Mouse (Mus musculus) limb, embryonic 14.5 days (tissue): ENCODE results near the gene Bco2. TPM values are rescaled to one million over a fixed set of nuclear protein-coding genes. Genes with fewer than 3 reads are reported as not detected.

Experiments used
- ATAC-seq: fragments of 200-750 bp; cut with Nextera tagmentation; 2 replicates; pipeline ENCODE4 v1.8.0; 2017; ENCODE audit warnings: low read depth, moderate number of reproducible peaks, moderate TSS enrichment; ENCODE audit not compliant: low FRiP score
- DNase-seq: peaks from one replicate; pipeline ENCODE4 v3.0.0-alpha.2; 2015; ENCODE audit warnings: low spot score
- H3K27ac ChIP-seq: fragments of 300-500 bp; sonication (generic); replicated peaks from 2 replicates; pipeline ENCODE4 v1.5.1; 2014; ENCODE audit warnings: low read depth, mild to moderate bottlenecking, low read length, moderate library complexity, mixed read lengths
- H3K27me3 ChIP-seq: fragments of 300-500 bp; sonication (generic); 2 replicates; pipeline ENCODE4 v1.6.1; 2014; ENCODE audit warnings: low read length, mixed read lengths; ENCODE audit not compliant: control insufficient read depth, insufficient read depth
- H3K36me3 ChIP-seq: fragments of 300-500 bp; sonication (generic); 2 replicates; pipeline ENCODE4 v1.6.1; 2014; ENCODE audit warnings: mild to moderate bottlenecking, low read length, moderate library complexity, mixed read lengths; ENCODE audit not compliant: control insufficient read depth, insufficient read depth
- H3K4me1 ChIP-seq: fragments of 300-500 bp; sonication (generic); 2 replicates; pipeline ENCODE4 v1.6.1; 2014; ENCODE audit warnings: antibody characterized with exemption, low read length, mixed read lengths; ENCODE audit not compliant: control insufficient read depth, insufficient read depth
- H3K4me2 ChIP-seq: fragments of 300-500 bp; sonication (generic); replicated peaks from 2 replicates; pipeline ENCODE4 v1.6.1; 2014; ENCODE audit warnings: low read depth, mild to moderate bottlenecking, low read length, moderate library complexity; ENCODE audit not compliant: severe bottlenecking
- H3K4me3 ChIP-seq: fragments of 300-500 bp; sonication (generic); replicated peaks from 2 replicates; pipeline ENCODE4 v1.5.1; 2014; ENCODE audit warnings: low read length
- H3K9ac ChIP-seq: fragments of 300-500 bp; sonication (generic); 2 replicates; pipeline ENCODE4 v1.6.1; 2014; ENCODE audit warnings: mild to moderate bottlenecking, low read depth, low read length, moderate library complexity; ENCODE audit not compliant: severe bottlenecking
- H3K9me3 ChIP-seq: fragments of 300-500 bp; sonication (generic); 2 replicates; pipeline ENCODE4 v1.6.1; 2016; ENCODE audit warnings: low read length; ENCODE audit not compliant: control insufficient read depth
- POLR2A ChIP-seq: fragments of 200-500 bp; IDR thresholded peaks from 2 replicates; pipeline ENCODE4 v1.8.0; 2012; ENCODE audit warnings: inconsistent platforms, mild to moderate bottlenecking, moderate library complexity, borderline replicate concordance; ENCODE audit not compliant: insufficient read depth, insufficient read length; ENCODE audit errors: extremely low read depth
- WGBS: fragments of 180-500 bp; shearing (Covaris S2); extraction: QIAGEN DNeasy Blood & Tissue Kit; methylation state at CpG from one replicate; pipeline ENCODE4 v1.1.7; 2014; 5-methylcytosine and 5-hydroxymethylcytosine counted together
- polyA plus RNA-seq, 2 experiments: library from polyadenylated mRNA; depleted of rRNA in 1 of 2; stranded (reverse) in 1 of 2; unstranded in 1 of 2; fragments of >200 nt; fragmentation: Nextera tagmentation in 1 of 2; extraction: Ambion mirVana in 1 of 2; gene quantifications; 2 replicates each; pipeline versions ENCODE4 v1.2.1 to v1.2.3; 2012 to 2014

Gene Bco2
- polyA plus RNA-seq, 2 experiments, result 0.14 to 0.26 TPM

GRCm38 (mm10) chr9:50554241-50555093 lies 514 bp downstream of the Bco2 start, which contains the start of gene Il18:
TSS of gene Il18 (plus strand) at chr9:50554827.
- Histone ChIP-seq H3K27ac (no peak within 1 kb of the TSS), H3K27me3 (no peaks in the 10 kb centered on the region), H3K36me3 (no peaks in the 10 kb centered on the region), H3K4me2 (peak within 1 kb of the TSS; percentile 25), H3K4me1 (no peaks in the 10 kb centered on the region), H3K9me3 (no peaks in the 10 kb centered on the region), H3K4me3 (no peak within 1 kb of the TSS), H3K9ac (peak within 1 kb of the TSS; percentile 37; the same call in 1 of the 2 replicates)
- TF ChIP-seq POLR2A, result no peak
- DNase-seq, result peak; percentile 42
- 32% methylated on average over 12 of the region's 12 CpGs for WGBS
- no peak for ATAC-seq

GRCm38 (mm10) chr9:50553547-50553946 lies 1.4 kb downstream of the Bco2 start:
- ATAC-seq, result no peak
- H3K36me3 ChIP-seq, result no peaks in the 10 kb centered on the region
- DNase-seq, result no peak
- no peaks in the 10 kb centered on the region for H3K27me3 ChIP-seq
- H3K4me3 ChIP-seq, result no peak overlapping the region
- no peak overlapping the region for H3K9ac ChIP-seq
- 75% methylated on average over 2 of the region's 2 CpGs for WGBS
- H3K27ac ChIP-seq, result no peak overlapping the region
- H3K4me1 ChIP-seq, result no peaks in the 10 kb centered on the region
- H3K4me2 ChIP-seq, result no peak overlapping the region
- TF ChIP-seq POLR2A, result no peak
- no peaks in the 10 kb centered on the region for H3K9me3 ChIP-seq

GRCm38 (mm10) chr9:50552206-50552605 lies 2.8 kb downstream of the Bco2 start:
- no peaks in the 10 kb centered on the region for H3K27me3 ChIP-seq
- DNase-seq (no peak), ATAC-seq (no peak)
- no peak for TF ChIP-seq POLR2A
- H3K4me3 ChIP-seq, result no peak overlapping the region
- no peaks in the 10 kb centered on the region for H3K9me3 ChIP-seq
- H3K4me1 ChIP-seq, result no peaks in the 10 kb centered on the region
- no peak overlapping the region for H3K9ac ChIP-seq
- WGBS, result 66% methylated on average over 5 of the region's 5 CpGs
- H3K27ac ChIP-seq, result no peak overlapping the region
- H3K4me2 ChIP-seq, result no peak overlapping the region
- H3K36me3 ChIP-seq, result no peaks in the 10 kb centered on the region

GRCm38 (mm10) chr9:50548936-50549335 lies 6.0 kb downstream of the Bco2 start:
- Histone ChIP-seq H3K27me3 (no peaks in the 10 kb centered on the region), H3K9me3 (no peaks in the 10 kb centered on the region), H3K4me3 (no peak overlapping the region), H3K36me3 (no peaks in the 10 kb centered on the region), H3K4me1 (no peaks in the 10 kb centered on the region), H3K4me2 (no peak overlapping the region), H3K27ac (no peak overlapping the region), H3K9ac (no peak overlapping the region)
- ATAC-seq, result no peak
- 77% methylated on average over 4 of the region's 4 CpGs for whole genome bisulfite sequencing
- DNase-seq, result no peak
- TF ChIP-seq POLR2A, result no peak

- H3K4me2 ChIP-seq, result no peak overlapping the region
- H3K9me3 ChIP-seq, result no peaks in the 10 kb centered on the region
- H3K4me3 ChIP-seq, result no peak overlapping the region
- H3K36me3 ChIP-seq, result no peaks in the 10 kb centered on the region
- TF ChIP-seq POLR2A, result no peak
- no peaks in the 10 kb centered on the region for H3K27me3 ChIP-seq
- H3K9ac ChIP-seq, result no peak overlapping the region
- no peak overlapping the region for H3K27ac ChIP-seq
- 25% methylated on average over 5 of the region's 5 CpGs for WGBS
- no peaks in the 10 kb centered on the region for H3K4me1 ChIP-seq
- DNase-seq (no peak), ATAC-seq (no peak)
Measured at GRCm38 (mm10) chr9:50547859-50548478, 7.0 kb downstream of the Bco2 start.
